Mouse (Mus musculus) CD4-positive, CD25-positive, alpha-beta regulatory T cell, adult 4 months (primary cell): ENCODE measurements around the gene Ugt1a8. TPM values are rescaled to one million over a fixed set of nuclear protein-coding genes. Genes with fewer than 3 reads are reported as not detected.
A peak's percentile ranks its signal among the peaks of the same experiment; 100 is the strongest.
"Not testable (repeated sequence)": the region's sequence is repeated elsewhere in the genome, so short reads cannot be mapped to it uniquely, and the experiment has no call there.

Experiments
- ATAC-seq: one replicate; pipeline ENCODE4 v1.8.0; 2017
- polyA plus RNA-seq, 2 experiments: library from polyadenylated mRNA; unstranded; fragments of 100-300 nt; shearing (Covaris generic); gene quantifications; one replicate each; pipeline ENCODE4 v1.2.1; 2017

The Ugt1a8 gene
- polyA plus RNA-seq, 2 experiments from 2014 or later = not detected

DNA sequence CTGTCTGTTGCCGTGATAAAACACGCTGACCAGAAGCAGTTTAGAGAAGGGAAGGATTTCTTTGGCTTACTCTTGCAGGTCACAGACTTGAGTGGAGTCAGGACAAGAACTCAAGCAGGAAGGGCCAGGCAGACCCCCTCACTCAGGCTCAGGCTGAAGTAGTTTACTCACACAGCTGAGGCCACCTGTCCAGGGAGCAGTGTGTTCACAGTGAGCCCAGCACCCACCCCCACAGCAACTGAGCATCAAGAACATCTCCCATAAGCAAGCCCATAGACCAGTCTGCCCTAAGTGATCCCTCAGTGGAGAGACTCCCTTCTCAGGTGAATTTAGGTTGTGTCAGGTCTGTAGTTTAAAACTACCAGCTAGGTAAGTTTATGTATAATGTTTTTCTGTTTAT is 22.0 kb downstream of the Ugt1a8 start:
- not testable (repeated sequence) for ATAC-seq

DNA sequence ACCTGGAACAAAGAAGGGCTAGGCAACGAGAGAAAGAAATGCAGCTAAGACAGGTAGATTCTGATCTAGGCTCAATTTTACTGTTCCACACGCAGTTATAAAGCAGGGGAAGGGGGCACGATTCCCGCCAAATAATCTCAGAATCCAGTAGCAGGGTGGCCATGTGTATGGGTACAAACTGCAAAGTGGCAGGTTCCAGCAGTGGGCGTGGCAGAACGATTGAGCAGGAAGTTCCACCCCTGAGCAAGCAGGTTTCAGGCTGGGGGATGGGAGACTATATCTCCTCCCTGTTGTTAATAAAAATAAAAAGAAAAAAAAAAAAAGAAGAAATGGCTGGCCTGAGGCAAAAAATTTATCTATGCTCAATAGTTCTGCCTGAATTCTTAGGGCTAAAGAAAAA is 25.2 kb downstream of the Ugt1a8 start:
- not testable (repeated sequence) for ATAC-seq

DNA sequence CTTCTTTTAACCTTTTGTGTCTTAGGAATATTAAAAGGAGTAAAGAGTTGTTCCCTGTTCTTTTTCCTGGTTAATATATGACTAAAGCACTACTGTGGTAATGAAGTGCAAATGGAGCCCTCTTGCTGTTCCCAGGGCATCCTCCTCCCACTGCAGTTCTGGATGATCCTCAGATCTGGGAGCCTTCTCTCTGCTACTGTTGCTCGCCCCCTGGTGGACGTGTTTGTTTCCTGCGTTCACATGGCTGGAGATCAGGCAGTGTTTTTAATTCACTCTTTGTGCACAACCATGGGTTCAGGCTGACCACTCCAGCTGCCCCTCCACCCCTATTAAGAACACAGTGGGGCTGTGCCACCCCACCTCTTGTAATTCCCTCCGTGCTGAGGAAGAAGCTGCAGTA is 32.9 kb downstream of the Ugt1a8 start:
- ATAC-seq = not testable (repeated sequence)

DNA sequence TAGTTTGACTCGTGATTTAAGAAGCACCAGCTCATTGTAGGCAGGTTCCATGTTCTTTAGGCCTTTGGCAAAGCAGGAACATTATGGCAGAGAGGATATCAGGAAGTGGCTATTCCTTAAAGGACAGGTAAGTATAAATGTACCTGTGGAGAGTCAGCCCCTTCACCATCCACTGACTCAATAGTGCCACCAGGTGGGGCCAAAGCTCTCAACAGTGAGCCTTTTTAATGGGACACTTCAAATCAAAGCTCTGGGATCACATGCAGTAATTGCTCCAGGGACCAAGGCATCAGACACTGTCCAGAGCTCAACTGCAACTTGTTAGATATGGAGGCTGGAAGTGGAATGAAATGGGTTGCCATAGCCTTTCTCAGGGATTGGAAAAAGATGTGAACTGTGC is 33.9 kb downstream of the Ugt1a8 start:
- not testable (repeated sequence) for ATAC-seq

DNA sequence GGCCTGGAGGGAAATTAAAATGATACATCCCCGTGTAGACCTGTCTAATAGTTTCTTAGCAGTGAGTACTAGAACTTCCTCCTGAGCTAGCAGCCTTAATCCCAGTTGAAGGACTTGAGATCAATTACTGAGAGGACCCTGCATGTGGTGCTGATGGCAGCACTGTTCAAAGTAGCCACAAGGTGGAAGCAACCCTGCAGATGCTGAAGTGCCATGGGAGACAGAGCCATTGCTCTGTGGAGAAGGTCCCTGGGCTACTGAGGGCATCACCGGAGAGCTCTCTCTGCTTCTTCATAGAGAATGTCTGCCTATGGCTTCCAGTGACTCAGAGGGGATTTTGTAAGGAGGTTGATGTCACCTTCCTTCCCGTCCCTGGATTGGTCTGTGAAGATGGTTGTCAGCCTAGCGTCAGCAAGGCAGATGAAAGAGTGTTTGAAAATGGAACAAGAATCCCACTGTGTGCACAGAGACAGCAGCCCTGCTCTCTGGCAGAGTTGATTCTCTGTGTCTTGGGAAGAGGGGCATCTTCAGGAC is 38.3 kb downstream of the Ugt1a8 start:
- not testable (repeated sequence) for ATAC-seq

DNA sequence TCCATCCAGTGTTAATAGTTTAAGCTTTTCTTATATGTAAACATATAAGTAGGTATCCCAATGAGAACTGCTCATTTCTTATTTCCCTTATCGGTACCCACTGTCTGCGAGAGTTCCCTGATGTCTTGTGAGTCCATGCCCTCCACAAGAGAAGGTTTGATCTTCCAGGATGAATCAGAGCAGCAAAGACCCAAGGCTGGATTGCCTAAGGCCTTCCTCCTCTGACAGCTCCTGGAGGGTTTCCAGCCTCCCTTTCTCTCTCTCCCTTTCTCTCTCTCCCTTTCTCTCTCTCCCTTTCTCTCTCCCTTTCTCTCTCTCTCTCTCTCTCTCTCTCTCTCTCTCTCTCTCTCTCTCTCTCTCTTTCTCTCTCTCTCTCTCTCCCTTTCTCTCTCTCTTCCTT is 41.5 kb downstream of the Ugt1a8 start:
- ATAC-seq = not testable (repeated sequence)

DNA sequence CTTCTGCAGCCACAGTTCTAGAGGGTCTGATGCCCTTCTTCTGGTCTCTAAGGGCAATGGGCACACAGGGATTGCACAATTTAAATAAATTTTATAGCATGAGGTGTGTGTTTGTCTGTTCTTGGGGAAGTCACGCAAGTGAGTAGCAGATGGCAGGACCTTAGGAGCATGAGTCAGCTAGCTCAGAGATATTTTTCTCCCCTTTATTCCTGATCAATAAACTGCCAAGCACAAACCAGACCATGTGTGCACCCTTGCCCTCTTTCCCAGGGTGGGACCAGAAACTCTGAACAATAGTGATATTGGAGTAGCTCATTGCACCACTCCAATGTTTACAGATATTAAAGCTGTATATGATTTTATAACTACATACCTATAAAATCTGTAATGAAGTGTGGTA is 42.6 kb downstream of the Ugt1a8 start:
- not testable (repeated sequence) for ATAC-seq

DNA sequence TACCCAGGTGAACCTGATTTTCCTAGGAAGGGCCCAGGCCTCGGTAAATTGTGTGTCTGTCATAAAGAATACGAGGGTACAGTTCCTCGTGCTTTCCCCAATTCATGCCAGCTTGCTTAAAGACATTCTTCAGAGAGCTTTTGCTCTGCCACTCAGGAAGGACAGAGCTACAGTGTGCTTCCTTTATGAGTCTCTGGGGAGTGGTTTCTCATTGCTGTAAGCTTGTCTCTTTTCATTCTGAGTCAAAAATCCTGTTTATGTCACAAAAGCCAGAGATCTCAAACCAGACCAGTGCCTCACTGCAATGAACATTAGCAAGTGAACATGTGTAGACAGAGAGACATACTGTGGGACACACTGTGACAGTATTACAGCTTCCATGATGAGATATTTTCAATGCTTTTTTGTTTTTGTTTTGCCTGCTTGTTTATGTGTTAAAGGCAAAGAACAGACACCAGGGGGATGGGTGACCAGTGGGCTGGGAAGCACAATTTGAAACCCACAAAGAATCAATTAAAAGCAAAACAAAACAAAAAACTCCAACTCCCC is 46.4 kb downstream of the Ugt1a8 start:
- peak; percentile 29 for ATAC-seq

DNA sequence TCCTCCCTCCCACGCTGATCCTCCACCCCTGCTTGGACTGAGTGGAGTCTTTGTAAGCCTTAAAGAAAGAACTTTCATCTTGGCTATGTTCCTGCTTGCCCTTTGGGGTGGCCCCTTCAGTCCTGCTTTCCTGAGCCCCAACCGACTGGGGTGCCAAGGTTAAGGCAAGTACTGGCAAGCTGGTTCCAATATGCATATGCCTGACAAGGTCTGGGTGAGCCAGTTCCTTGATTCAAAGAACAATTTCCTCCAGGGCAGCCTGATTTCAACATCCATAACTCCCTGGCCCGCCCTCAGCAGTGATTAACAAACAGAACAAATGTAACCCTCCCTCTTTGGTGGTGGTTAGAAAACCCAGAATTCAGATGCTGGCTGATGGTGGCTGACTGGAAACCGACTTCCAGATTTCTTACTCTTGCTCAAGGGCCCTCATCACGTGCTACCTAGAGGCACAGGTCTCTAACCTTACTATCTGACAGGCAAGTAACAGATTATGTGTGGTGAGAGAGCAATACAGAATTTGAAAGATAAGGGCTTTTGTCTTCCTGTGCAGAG is 46.9 kb downstream of the Ugt1a8 start, which contains the start of gene Ugt1a6a:
Gene Ugt1a6a, plus strand, starts transcription at position 353 of the 555 bp plus-strand sequence.
- not testable (repeated sequence) for ATAC-seq

DNA sequence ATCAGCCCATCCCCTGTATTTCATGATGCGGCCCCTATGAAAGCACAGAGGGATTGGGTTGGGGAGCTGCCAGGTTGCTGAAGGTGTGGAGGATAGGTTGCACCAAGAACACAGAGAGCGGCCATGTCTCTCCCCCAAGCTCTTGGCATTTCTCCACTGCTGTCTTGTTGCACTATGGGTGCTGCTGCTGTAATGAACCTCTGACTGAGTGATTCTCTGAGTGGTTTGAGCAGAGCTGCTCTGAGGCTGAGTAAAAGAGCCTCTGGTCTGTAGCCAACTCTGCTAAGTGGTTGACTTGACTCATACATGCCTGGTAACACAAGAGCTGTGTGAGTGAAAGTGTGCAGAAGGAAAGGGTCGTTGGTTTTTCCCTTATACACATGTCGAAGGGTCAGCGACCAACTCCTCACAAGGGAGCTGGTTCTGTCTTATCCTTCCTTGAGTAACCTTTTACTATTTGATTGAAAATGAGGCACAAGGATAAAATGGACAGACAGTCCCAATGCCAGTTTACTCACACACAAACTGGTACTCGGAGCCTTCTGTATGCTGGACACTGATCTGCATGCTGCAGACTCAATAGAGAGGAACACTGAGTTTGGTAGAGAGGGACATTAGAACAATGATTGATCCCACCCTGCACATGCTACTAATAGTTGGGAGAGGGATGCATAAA is 47.8 kb downstream of the Ugt1a8 start:
- ATAC-seq = not testable (repeated sequence)

DNA sequence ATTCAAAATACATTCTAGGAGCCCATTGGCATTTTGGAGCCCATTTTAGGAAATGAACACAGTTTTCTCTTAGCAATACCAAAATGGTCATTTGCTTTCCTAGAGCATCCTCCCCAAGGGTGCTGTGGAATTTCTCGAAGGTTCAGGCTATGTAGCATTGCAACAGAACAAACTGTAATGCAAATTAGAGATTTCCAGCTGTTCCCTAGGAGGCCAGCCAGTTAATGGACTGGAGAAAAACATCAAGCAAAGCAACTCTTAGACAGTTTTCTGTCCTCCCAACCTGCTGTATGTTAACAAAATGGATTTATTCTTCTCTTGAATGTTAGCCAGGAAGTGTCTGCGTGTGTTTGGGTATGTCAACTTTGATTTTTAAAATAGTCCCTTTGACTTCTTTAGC is 49.0 kb downstream of the Ugt1a8 start:
- no peak for ATAC-seq

DNA sequence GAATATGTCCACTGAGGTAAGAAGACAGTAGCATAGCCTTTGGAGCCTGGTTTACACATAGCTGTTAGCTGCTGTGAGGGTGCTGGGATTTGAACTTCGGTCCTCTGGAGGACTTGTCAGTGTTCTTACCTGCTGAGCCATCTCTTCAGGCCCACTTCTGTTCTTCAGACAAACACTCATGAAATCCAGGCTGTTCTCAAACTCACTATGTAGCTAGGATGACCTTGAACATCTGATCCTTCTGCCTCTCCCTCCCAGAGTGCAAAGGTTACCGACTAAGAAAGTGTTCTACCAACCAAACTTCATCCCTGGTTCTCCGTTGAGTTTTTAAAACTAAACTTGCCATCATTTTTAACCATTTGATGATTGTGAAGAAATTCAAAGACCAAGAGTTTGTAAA is 49.7 kb downstream of the Ugt1a8 start:
- no peak for ATAC-seq

DNA sequence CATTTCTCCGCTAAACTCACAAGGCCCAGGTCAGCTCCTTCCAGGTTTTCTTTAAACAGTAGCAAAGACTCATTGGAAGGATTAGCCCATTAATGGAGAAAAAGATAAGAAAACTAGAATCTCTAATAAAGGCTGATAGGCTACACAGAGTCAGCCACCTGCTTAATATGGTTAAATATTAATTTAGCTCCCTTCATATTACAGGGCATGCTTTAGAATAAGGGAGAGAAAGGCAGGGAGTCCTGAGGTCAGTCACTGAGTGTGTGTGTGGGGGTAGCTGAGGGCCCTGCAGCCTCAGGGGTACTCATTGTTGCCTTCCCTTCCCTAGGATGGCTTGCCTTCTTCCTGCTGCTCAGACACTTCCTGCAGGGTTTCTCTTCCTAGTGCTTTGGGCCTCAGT is 50.5 kb downstream of the Ugt1a8 start:
- ATAC-seq = no peak

DNA sequence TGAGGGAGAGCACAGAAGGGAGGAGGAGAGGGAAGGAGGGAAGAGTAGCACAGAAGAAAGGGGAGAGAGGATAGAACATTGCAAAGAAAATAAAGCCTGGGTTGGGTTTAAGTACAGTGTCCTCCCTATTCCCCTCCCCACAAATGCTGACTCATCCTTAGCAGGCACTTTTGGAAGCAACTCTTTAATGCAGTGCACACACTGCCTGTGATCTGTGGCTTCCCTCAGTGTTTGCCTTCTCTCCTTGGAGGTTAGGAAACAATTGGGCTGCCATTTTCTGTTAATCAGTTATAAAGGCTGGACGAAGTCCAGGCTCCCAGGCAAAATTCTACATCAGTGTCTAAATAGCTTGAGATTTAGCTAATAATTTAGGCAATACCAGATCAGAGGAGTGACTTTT is 52.9 kb downstream of the Ugt1a8 start:
- ATAC-seq = not testable (repeated sequence)

DNA sequence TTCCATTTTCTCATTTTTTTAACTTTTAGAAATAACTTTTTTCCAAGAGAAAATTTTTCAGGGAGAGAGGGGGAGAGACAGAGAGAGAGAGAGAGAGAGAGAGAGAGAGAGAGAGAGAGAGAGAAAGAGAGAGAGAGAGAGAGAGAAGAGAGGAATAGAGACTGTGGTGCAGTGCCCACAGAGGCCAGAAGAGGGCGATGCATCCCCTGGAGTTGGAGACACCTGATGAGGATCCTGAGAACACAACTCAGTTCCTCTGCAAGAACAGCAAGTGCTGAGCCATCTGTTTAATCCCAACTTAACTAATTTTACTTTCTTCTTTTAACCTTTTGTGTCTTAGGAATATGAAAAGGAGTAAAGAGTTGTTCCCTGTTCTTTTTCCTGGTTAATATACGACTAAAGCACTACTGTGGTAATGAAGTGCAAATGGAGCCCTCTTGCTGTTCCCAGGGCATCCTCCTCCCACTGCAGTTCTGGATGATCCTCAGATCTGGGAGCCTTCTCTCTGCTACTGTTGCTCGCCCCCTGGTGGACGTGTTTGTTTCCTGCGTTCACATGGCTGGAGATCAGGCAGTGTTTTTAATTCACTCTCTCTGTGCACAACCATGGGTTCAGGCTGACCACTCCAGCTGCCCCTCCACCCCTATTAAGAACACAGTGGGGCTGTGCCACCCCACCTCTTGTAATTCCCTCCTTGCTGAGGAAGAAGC is 56.5 kb downstream of the Ugt1a8 start:
- ATAC-seq = not testable (repeated sequence)

DNA sequence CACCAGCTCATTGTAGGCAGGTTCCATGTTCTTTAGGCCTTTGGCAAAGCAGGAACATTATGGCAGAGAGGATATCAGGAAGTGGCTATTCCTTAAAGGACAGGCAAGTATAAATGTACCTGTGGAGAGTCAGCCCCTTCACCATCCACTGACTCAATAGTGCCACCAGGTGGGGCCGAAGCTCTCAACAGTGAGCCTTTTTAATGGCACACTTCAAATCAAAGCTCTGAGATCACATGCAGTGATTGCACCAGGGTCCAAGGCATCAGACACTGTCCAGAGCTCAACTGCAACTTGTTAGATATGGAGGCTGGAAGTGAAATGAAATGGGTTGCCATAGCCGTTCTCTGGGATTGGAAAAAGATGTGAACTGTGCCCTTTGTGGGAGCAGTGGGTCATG is 57.7 kb downstream of the Ugt1a8 start:
- ATAC-seq = not testable (repeated sequence)

DNA sequence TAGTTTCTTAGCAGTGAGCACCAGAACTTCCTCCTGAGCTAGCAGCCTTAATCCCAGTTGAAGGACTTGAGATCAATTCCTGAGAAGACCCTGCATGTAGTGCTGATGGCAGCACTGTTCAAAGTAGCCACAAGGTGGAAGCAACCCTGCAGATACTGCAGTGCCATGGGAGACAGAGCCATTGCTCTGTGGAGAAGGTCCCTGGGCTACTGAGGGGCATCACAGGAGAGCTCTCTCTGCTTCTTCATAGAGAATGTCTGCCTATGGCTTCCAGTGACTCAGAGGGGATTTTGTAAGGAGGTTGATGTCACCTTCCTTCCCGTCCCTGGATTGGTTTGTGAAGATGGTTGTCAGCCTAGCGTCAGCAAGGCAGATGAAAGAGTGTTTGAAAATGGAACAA is 62.5 kb downstream of the Ugt1a8 start:
- ATAC-seq = not testable (repeated sequence)

DNA sequence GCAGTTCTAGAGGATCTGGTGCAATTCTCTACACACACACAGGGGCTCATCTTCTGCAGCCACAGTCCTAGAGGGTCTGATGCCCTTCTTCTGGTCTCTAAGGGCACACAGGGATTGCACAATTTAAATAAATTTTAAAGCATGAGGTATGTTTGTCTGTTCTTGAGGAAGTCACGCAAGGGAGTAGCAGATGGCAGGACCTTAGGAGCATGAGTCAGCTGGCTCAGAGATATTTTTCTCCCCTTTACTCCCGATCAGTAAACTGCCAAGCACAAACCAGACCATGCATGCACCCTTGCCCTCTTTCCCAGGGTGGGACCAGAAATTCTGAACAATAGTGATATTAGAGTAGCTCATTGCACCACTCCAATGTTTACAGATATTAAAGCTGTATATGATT is 70.8 kb downstream of the Ugt1a8 start:
- ATAC-seq = no peak

DNA sequence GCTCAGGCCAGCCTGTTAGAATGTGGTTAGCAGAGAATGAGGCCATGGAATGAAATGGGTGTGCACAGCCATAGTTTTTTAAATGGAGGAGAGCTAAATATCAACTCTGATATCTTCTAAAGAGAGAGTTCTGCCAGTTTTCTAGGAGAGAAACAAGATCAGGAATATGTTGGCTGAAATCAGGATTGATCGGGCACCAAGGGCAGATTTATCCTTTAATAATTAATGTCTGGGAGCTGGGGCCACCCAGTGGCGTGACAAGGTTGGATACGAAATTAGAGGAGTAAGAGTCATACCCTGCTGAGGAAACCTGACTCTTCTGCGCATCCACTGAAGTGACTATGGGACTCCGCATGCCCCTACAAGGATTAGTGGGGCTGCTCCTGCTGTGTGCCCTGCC is 78.1 kb downstream of the Ugt1a8 start, which contains the start of gene Ugt1a5:
Gene Ugt1a5, plus strand, starts transcription at position 302 of the 400 bp plus-strand sequence.
- no peak for ATAC-seq

DNA sequence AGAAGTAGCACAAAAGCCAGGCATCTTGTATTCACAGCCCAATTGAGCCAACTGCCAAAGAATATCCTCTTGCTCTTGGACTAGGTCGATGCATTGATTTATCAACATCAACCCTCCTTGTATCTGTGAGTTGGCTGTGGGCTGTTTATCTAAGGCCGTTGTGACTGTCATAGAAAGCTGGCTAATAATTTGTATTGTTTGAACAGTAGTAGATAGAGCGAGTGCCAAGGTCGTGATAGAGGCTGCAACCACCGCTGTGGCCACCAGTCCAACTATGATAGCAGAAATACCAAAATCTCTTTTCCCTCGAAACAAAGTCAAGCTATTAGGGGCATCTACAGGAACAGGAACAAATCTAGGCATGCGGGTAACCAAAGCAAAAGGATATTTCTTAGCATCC is 84.6 kb downstream of the Ugt1a8 start:
- ATAC-seq = not testable (repeated sequence)

DNA sequence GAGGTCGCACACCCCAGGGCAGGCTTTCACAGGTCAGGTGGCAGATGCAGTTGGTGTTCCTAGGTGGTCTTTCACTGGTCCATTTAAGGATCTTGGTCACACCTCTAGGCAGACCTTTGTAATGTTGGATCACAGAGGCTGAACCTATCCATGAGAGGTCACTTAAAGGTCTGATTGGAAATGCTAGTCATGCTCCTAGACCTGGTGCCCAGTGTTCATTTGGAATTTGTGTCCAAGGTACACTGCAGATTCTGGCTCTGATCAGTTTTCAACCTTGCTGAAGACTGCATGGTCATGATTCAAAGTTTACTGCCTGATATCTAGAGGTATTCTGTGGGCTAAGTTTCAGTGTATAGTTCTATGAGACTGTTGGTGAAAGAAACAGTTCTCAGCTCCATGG is 92.0 kb downstream of the Ugt1a8 start:
- ATAC-seq = no peak

DNA sequence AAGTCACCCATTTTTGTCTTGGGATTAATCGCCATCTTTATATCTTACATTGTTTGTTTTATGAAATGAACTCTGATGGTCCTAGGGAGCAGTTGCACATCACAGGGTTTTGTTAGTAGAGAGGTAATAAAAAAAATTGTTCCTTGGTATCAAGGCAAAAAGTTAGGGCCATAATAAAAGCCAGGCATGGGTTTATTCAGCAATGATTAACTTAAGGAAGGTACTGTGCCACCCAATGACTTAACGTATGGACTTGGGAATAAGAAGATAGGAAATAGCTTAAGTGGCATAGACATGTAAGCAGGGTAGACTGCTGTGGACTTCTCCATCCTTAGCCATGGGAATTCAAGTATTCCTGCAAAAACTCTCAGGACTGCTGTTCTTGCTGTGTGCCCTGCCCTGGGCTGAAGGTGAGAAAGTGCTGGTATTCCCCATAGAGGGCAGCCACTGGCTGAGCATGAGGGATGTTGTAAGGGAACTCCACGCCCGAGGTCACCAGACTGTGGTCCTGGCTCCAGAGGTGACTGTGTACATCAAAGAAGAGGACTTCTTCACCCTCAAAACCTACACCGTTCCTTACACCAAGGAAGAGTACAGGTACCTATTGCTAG is 98.8 kb downstream of the Ugt1a8 start:
- ATAC-seq = no peak

DNA sequence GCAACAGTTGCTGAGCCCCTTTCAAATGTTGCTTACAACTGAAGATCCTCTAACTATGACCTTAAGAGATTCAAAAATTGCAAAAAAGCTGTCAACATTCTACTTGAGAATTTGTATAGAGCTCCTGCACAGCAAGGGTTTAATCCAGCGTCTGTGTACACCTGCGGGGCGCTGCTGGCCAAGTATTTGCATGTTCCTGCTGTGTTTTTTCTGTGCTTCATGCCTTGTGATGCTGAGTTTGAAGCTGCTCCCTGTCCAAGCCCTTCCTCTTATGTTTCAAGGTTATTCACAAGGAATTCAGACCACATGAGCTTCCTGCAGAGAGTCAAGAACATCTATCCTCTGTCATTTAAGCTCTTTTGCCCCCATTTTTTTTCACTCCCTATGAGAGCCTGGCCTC is 104.5 kb downstream of the Ugt1a8 start:
- ATAC-seq = no peak
